Mouse (Mus musculus) embryonic fibroblast, embryonic 13.5 days (primary cell): Measurements from ENCODE around the gene Gid8.

ENCODE experiments used
- CTCF ChIP-seq: IDR thresholded peaks from 2 replicates; pipeline ENCODE4 v1.5.1; 2011; ENCODE audit warnings: mild to moderate bottlenecking, control low read depth, low read length, moderate library complexity, borderline replicate concordance; ENCODE audit not compliant: insufficient read depth
- POLR2A ChIP-seq: IDR thresholded peaks from 2 replicates; pipeline ENCODE4 v1.6.1; 2011; ENCODE audit warnings: low read depth, mild to moderate bottlenecking, control low read depth, low read length, moderate library complexity

DNA sequence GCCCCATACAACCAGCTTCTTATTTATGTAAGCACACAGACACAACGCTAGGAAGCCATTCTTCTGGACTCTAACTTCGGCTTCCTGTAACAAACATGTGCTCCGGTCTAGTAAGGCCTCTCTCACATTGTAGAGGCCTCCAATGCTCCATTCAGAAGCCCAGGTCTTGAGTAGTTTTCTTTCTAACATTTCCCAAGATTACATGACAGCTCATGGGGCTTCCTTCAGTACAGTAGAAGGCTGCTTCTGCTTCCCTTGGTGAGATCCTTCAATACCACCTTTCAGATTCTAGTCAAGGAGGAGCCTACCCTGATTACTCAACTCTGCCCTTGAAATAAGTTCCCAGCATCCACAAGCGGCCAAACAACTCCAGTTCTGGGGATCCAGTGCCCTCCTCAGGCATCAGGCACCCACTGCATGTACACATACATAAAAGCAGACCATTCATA is 7.2 kb upstream of the Gid8 start:
- no peak for TF ChIP-seq CTCF
- no peak for TF ChIP-seq POLR2A
